Mouse (Mus musculus) olfactory bulb, adult 2 months (tissue): Measurements from ENCODE around the gene Wif1.

Source experiments
- CTCF ChIP-seq: fragments of 200-500 bp; IDR thresholded peaks from 2 replicates; pipeline ENCODE4 v1.5.1; 2012; ENCODE audit warnings: low read depth, mild to moderate bottlenecking, low read length, moderate library complexity; ENCODE audit not compliant: insufficient read depth
- POLR2A ChIP-seq: fragments of 200-500 bp; IDR thresholded peaks from 2 replicates; pipeline ENCODE4 v1.6.1; 2012; ENCODE audit warnings: mild to moderate bottlenecking, low read depth, low read length, moderate library complexity; ENCODE audit not compliant: insufficient read depth

DNA sequence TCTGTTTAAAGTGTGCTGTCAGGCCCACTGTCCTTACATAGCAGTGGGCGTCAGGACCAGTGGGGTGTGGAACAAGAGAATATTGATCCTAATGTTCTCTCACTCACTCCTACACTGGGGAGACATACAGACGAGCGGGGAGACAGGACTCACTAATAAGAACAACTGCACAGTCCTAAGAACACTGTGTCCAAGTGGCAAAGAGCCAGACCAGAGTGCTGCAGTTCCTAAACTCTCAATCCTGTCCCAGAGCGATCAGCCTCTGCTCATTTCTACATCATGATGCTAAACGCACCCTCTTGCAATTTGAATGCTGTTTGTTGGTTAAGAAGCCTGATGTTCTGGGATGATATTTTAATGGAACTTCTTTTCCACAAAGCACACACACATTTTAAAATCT lies 54.9 kb downstream of the Wif1 start:
- TF ChIP-seq POLR2A (no peak), CTCF (no peak)
